Mouse (Mus musculus) naive thymus-derived CD4-positive, alpha-beta T cell, adult 2 months (primary cell): Measurements from ENCODE around the gene Caly.

Experiments used
- DNase-seq: peaks from one replicate; pipeline ENCODE4 v3.0.0-alpha.2; 2011; ENCODE audit warnings: low read depth

Gene Caly

DNA sequence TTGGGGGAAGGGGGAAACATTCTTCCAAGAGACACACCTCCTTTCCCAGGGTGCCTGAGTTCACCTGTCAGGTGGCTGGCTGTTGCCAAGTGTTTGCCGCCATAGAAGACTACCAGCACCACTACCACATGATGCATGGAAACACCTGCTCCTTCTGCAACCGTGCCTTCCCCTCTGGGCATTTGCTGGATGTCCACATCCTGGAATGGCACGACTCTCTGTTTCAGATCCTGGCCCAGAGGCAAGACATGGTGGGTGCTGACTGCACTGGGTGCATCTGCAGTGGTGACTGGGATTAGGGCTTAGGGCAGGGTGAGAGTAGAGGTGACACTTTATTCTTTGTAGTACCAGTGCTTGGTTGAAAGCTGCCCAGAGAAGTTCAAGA is 45.2 kb downstream of the Caly start:
- DNase-seq, result peak; percentile 9

DNA sequence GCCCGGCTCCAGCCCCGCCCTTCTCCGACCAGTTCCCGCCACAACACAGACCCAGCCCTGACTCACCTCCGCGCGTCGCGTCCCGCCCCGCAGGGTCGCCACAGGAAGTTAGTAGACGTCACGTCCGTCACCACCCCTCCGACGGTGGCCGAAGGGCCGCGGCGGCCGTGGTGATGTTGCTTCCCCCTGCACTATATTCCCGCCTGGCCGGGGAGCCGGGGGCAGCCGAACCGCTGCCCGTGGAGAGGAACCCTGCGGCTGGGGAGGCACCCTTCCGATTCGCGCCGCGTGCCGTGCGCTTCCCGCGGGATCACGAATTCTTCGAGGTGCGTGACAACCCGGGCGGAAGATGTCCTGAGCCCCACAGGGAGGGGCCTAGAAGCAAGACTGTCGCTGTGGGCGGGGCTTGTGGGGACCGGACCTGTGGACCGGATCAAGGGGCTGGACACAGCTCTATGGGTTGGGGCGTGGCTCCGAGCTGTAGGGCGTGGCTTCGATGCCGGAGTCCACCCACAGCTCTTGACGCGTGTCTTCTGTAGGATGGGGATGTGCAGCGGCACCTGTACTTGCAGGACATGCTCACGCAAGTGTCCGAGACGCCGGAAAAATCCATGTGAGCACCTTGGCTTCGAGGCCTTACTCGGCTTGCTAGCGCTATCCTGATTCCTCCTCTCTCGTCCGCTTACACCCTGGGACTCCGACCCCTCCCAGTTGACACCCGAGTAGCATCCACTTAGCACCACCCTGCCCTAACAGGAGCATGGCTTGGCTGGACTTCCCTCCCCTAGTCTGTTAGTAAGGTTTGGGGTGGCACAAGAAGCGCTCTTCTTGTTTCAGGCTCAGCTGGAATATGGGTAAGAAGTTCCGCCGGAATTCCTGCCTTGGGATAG is 45.8 kb downstream of the Caly start, which contains the start of the genes Zfp511 and Tubgcp2:
Zfp511 (plus strand) TSS at position 111 of the 890 bp plus-strand sequence.
Tubgcp2 (minus strand) TSS at position 389 of the 890 bp plus-strand sequence.
- peak; percentile 80 for DNase-seq

DNA sequence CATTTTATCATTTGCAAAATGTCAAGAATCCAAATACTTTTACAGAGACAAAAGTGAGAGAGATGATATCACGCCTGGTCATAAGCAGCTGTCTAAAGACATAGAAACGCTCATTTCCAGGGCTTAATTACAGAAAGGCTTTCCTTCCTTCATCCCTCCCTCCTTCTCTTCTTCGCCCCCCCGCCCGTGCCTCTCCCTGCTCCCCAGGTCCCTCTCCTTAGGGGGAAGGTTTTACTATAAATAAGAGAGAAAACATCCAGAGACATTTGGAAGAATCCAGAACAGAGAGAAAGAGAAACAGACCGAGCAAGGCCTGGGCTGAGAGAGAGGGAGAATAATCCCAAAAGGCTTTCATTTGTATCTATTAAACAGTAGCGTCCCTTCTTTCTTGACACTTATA is 46.9 kb downstream of the Caly start:
- no peak for DNase-seq

DNA sequence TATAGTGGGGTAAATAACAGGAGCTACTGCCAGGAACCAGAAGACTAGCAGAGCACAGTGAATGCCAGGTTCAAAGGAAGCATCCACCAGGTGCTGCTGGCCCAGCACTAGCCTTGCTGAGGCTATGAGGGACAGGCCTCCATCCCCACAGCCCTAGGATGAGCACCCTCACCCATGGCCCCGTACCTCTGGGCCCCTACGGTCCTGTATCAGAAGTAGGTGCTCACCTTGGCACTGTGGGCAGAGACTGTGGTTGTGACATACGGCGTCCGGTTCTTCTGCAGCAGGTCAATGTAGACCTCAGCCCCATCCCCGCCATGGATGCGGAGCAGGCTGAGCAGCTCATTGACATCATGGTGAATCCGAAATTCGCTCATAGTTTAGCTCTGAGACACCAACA is 49.0 kb downstream of the Caly start:
- no peak for DNase-seq

DNA sequence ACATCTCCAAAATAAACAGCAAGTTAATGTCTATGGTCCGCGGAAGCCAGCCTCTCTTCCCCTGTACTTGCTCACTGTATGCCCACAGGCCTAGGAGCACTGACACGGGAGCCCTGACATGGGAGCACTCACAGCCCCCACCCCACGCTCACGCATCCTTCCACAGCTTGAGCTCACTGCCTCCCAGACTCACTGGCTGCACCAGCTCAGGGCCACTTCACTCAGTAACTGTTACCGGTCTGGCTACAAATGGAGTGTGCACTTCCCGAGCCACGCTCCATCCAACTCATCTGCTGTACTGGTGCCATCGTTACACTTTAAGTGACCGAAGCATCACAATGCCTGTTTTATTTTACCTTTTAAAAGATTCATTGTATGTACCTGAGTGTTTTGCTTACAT is 50.0 kb downstream of the Caly start:
- no peak for DNase-seq

DNA sequence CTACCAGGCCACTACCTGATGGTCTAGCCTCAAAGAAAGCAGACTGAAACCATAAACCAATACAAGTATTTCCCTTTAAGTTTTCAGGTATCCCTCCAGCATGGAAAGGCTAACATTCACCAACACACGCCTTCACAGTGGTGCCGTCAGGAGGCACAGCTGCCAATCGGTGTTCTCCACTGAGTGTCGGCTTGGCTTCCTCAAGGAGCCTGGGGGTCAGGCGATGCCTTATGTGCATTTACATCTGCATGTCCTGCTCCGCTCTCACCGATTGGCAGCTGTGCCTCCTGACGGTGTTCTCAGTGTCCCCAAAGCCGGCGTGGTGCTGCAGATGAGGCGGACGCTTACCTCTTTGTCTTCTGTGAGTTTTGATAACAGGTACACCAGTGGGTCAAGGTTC is 50.6 kb downstream of the Caly start:
- no peak for DNase-seq
